Mouse (Mus musculus) thymus, adult 2 months (tissue): ENCODE results near the gene Scarb1. TPM values are rescaled to one million over a fixed set of nuclear protein-coding genes. Genes with fewer than 3 reads are reported as not detected.

ENCODE experiments used
- DNase-seq: peaks from one replicate; pipeline ENCODE4 v3.0.0; 2021
- H3K27ac ChIP-seq: fragments of 200-500 bp; 2 replicates; pipeline ENCODE4 v1.5.1; 2012; ENCODE audit warnings: low read length, control low read depth; ENCODE audit not compliant: control insufficient read depth, insufficient read depth
- H3K27me3 ChIP-seq: fragments of 200-500 bp; 2 replicates; pipeline ENCODE4 v1.6.1; 2012; ENCODE audit warnings: mild to moderate bottlenecking, low read length, moderate library complexity, mixed read lengths; ENCODE audit not compliant: control insufficient read depth, insufficient read depth
- H3K36me3 ChIP-seq: fragments of 200-500 bp; 2 replicates; pipeline ENCODE4 v1.6.1; 2012; ENCODE audit warnings: mild to moderate bottlenecking, low read length, moderate library complexity; ENCODE audit not compliant: control insufficient read depth, insufficient read depth
- H3K4me1 ChIP-seq: fragments of 200-500 bp; replicated peaks from 2 replicates; pipeline ENCODE4 v1.6.1; 2012; ENCODE audit warnings: low read length; ENCODE audit not compliant: control insufficient read depth, insufficient read depth
- H3K4me3 ChIP-seq: fragments of 200-500 bp; 2 replicates; pipeline ENCODE4 v1.5.1; 2012; ENCODE audit warnings: mild to moderate bottlenecking, low read length, control low read depth, moderate library complexity; ENCODE audit not compliant: control insufficient read depth, insufficient read depth
- CTCF ChIP-seq: fragments of 200-500 bp; IDR thresholded peaks from 2 replicates; pipeline ENCODE4 v1.5.1; 2012; ENCODE audit warnings: mild to moderate bottlenecking, control low read depth, low read length, moderate library complexity, borderline replicate concordance; ENCODE audit not compliant: control insufficient read depth, poor library complexity, insufficient read depth; ENCODE audit errors: extremely low read depth
- POLR2A ChIP-seq: fragments of 200-500 bp; IDR thresholded peaks from 2 replicates; pipeline ENCODE4 v1.6.1; 2012; ENCODE audit warnings: mild to moderate bottlenecking, low read length, control low read depth, moderate library complexity; ENCODE audit not compliant: control insufficient read depth, poor library complexity, insufficient read depth; ENCODE audit errors: extremely low read depth
- WGBS: fragments of 180-500 bp; shearing (Covaris S2); methylation state at CpG from one replicate; pipeline ENCODE4 v1.1.7; 2018; 5-methylcytosine and 5-hydroxymethylcytosine counted together
- polyA plus RNA-seq: library from polyadenylated mRNA; depleted of rRNA; stranded (reverse); fragments of >200 nt; gene quantifications from 2 replicates; pipeline ENCODE4 v1.2.3, GENCODE M21; 2012

Gene Scarb1
- polyA plus RNA-seq, 1 experiment: 80.7 TPM

DNA sequence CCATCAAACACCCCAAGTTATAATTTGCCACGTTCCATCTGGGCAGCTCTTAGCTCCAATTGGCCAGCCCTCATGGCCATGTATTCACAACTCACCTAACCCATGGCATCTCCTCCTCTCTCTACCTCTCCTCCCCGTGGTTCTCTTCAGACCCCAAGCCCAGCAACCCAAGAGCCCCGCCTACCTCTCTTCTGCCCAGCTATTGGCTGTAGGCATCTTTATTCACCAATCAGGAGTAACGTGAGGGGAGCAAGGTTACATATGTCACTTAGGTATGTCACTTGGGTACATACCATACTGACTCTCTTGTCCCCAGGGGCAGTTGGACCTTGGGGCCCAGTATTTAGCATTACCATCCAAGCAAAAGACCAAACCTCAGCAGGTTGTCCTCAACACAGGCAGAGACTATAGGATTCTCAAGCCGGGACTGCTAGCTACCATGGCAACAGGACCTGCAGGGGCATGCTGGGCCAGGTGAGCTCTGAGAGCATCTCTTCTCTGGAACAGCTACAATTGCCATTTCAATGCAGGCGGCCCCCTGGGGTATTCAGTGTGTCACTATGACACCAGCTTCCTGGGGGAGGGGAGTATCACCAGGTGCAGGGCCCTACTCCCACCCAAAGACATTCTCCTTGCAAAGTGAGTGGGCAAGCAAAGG, 100.6 kb downstream of the Scarb1 start:
- Histone ChIP-seq H3K4me3 (no peak overlapping the region), H3K4me1 (peaks cover 12% of the 10 kb centered on the region; the same call in 1 of the 2 replicates), H3K27me3 (no peaks in the 10 kb centered on the region), H3K36me3 (no peaks in the 10 kb centered on the region), H3K27ac (no peak overlapping the region)
- TF ChIP-seq CTCF (no peak), POLR2A (no peak)
- 50% methylated on average over 6 of the region's 6 CpGs for WGBS
- no peak for DNase-seq

GRCm38 (mm10) chr5:125235874-125236273, 105.0 kb downstream of the Scarb1 start:
- no peaks in the 10 kb centered on the region for H3K27me3 ChIP-seq
- no peak overlapping the region for H3K27ac ChIP-seq
- DNase-seq: no peak
- WGBS: 85% methylated on average over 6 of the region's 6 CpGs
- H3K4me3 ChIP-seq: no peak overlapping the region
- H3K36me3 ChIP-seq: no peaks in the 10 kb centered on the region
- no peak for TF ChIP-seq CTCF
- no peak for TF ChIP-seq POLR2A
- peaks cover 3% of the 10 kb centered on the region; the same call in 1 of the 2 replicates for H3K4me1 ChIP-seq

- Histone ChIP-seq H3K4me3 (no peak overlapping the region), H3K27me3 (no peaks in the 10 kb centered on the region), H3K4me1 (peaks cover under 1% of the 10 kb centered on the region; the same call in 1 of the 2 replicates), H3K36me3 (no peaks in the 10 kb centered on the region), H3K27ac (no peak overlapping the region)
- 94% methylated on average over 3 of the region's 3 CpGs for WGBS
- TF ChIP-seq CTCF (no peak), POLR2A (no peak)
- DNase-seq: no peak
Observed at GRCm38 (mm10) chr5:125235398-125235797, 105.5 kb downstream of the Scarb1 start.

GRCm38 (mm10) chr5:125234399-125234798, 106.5 kb downstream of the Scarb1 start:
- no peak overlapping the region for H3K4me3 ChIP-seq
- H3K27ac ChIP-seq: no peak overlapping the region
- no peaks in the 10 kb centered on the region for H3K27me3 ChIP-seq
- no peak for DNase-seq
- TF ChIP-seq CTCF: no peak
- TF ChIP-seq POLR2A: no peak
- no peaks in the 10 kb centered on the region for H3K4me1 ChIP-seq
- WGBS: 59% methylated on average over 8 of the region's 8 CpGs
- no peaks in the 10 kb centered on the region for H3K36me3 ChIP-seq

DNA sequence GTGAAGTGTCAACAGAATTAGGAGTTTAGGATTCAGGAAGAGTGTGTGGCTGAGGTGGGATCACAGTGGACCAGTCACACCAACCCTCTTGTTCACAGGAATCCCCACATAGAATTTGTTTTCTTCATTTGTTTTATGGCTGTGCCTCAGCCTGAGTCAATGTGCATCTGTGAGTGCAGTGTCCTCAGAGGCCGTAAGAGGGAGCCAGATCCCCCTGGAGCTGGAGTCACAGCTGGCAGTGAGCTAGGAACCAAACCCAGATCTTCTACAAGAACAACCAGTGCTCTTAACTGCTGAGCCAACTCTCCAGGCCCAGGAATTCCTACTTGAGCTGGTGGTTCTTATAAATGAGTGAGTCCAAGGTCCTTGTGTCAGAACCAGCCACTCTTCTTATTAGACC, 107.4 kb downstream of the Scarb1 start:
- Histone ChIP-seq H3K4me3 (no peak overlapping the region), H3K27me3 (no peaks in the 10 kb centered on the region), H3K27ac (no peak overlapping the region), H3K36me3 (no peaks in the 10 kb centered on the region), H3K4me1 (no peaks in the 10 kb centered on the region)
- TF ChIP-seq POLR2A (no peak), CTCF (no peak)
- WGBS: 98% methylated on average over 1 of the region's 1 CpGs
- no peak for DNase-seq

- no peaks in the 10 kb centered on the region for H3K4me1 ChIP-seq
- no peak for DNase-seq
- 92% methylated on average over 7 of the region's 7 CpGs for WGBS
- no peak overlapping the region for H3K27ac ChIP-seq
- TF ChIP-seq POLR2A (no peak), CTCF (no peak)
- H3K4me3 ChIP-seq: no peak overlapping the region
- H3K27me3 ChIP-seq: no peaks in the 10 kb centered on the region
- no peaks in the 10 kb centered on the region for H3K36me3 ChIP-seq
Observed at GRCm38 (mm10) chr5:125232443-125232979, 108.4 kb downstream of the Scarb1 start.

- 84% methylated on average over 5 of the region's 5 CpGs for WGBS
- DNase-seq: no peak
- H3K4me3 ChIP-seq: no peak overlapping the region
- H3K36me3 ChIP-seq: no peaks in the 10 kb centered on the region
- H3K4me1 ChIP-seq: no peaks in the 10 kb centered on the region
- no peaks in the 10 kb centered on the region for H3K27me3 ChIP-seq
- TF ChIP-seq CTCF (no peak), POLR2A (no peak)
- no peak overlapping the region for H3K27ac ChIP-seq
Observed at GRCm38 (mm10) chr5:125230463-125230862, 110.4 kb downstream of the Scarb1 start.
